Mouse (Mus musculus): ENCODE data around the gene Tex2.

Gene Tex2

DNA sequence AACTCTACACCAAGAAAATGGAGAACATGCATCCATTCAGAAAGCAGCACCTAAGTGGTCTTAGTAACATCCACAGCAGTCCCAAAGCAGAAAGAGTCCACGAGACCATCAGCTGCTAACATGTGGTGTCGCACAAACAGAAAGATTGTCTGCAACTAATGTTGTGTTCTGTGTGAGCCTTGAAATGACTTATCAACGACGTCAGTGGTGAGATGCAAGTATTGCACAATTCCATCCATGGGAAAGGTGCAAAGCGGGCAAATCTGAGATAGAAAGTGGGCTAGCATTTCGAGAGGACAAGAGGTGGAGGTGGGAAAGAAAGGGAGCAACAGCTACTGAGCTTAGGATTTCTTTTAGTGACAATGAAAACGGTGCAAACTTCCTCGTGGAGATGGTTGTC, 130.4 kb downstream of the Tex2 start:
- POLR2A ChIA-PET: interaction anchor here in 3 of 4 experiments (0.6 to 16.0 kb wide), 12 partner anchors 16 to 1285 kb away, joined by 3 to 457 read pairs (median 4); no protein-coding TSS in a partner anchor
- CTCF ChIA-PET: interaction anchor here in 2 of 4 experiments (0.8 to 1.4 kb wide), 2 partner anchors 8 to 69 kb away, joined by 4 to 6 read pairs; no protein-coding TSS in a partner anchor

DNA sequence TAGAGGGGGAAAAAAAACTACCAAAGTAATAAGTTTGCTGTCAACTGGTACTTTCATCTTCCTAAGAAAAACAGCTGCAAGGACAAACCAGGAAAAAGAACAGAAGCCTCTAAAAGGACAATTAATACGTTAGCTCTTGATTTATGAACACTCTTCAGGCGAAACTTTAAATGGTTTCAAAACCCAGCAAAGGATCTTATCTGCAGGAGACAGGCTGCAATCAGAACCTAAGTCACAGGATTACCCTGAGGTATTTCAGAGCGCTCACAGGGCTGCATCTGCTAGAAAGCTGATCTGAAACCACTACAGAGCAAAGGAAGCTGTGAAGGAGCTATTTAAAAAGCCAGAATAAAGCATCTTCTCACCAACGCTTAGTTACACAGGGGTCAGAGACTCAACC, 131.6 kb downstream of the Tex2 start:
- CTCF ChIA-PET: no interaction called here
- POLR2A ChIA-PET: interaction anchor here in 3 of 4 experiments (0.5 to 16.0 kb wide), 10 partner anchors 12 to 297 kb away, joined by 3 to 457 read pairs (median 3); no protein-coding TSS in a partner anchor

DNA sequence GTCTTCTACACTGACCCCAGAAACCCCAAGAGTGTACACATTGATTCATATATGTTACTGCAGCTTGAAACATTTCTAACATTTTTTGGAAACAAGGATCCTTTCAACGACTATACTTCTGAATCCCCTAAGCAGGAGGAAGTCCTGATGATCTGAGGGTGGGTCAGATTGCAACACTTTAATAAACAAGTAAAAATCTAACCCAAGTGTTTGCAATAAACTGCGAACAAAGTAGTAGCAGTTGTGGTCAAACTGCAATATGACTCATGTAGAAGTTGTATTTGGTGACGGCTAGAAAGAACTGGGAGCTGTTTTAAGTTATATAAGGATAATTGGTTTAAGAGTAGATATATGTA, 132.7 kb downstream of the Tex2 start:
- ChIA-PET POLR2A (interaction anchor here in 3 of 4 experiments (0.9 to 16.0 kb wide), 5 partner anchors 20 to 33 kb away, joined by 3 to 457 read pairs (median 8); no protein-coding TSS in a partner anchor), CTCF (no interaction called here)

DNA sequence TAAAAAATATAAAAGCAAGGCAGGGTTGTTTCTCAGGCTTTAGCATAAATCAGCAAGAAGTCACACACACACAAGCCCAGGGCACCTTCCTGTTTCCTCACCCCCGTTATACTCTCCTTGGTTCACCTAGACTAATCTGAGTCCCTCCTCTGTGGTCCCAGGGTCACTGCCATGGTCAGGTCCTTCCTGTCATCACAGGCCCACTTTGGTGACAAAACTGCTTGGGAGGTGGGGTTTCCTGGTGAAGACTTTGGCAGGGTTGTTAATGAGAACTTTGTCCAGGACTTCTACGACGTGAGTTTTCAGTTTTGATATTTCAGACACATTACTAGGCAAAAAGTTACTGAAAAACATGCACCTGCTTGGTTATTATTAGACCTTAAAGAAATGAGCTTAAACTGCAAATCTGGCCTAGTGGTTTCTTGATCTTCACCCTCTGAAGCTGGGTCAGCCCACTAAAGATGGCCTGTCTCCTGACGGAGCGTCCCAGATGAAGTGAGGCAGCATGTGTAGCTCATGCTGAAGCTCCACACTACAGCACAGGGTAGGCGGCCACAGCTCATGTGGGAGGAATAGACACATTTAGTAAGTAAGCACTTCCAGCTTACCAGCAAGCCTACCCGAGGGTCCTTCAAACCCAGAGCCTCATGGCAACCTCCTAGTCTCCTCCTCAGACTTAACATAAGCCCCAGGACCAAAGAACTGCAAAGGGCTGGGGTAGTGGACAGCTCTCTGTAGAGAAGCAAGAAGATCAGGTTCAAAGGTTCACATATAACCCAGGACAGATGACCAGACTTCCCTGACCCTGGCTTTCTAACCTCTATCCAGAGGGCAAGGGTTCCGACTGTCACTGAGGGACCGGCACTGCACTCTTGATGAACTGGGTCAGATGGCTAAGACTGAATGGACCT, 133.3 kb downstream of the Tex2 start:
- ChIA-PET POLR2A (interaction anchor here (0.6 to 16.0 kb wide), 7 partner anchors 8 to 44 kb away, joined by 3 to 457 read pairs (median 7); partner anchors contain the start of gene Ern1 (in 1 of the 4)), CTCF (no interaction called here)

DNA sequence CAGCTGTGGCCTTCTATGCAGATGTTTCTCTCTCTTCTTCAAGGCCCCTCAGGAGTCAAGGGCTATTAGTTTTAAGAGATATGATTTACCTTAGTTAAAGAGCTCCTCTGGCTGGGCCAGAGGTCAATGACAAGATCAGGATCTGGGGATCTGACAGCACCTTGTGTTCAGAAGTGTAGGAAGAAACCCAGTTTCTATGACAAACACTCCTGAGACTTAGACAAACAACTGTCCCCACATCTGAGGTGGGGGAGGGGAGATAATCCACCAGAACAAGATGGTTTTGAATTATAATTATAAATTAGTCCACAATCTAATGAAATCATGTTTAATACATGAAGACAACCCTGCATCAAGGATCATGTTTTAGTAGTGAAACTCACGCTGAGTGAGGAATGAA, 134.5 kb downstream of the Tex2 start:
- CTCF ChIA-PET: no interaction called here
- POLR2A ChIA-PET: interaction anchor here in 2 of 4 experiments (0.6 to 16.0 kb wide), 4 partner anchors 9 to 253 kb away, joined by 4 to 457 read pairs (median 8); partner anchors contain the start of gene Ern1 (in 2 of the 2)

DNA sequence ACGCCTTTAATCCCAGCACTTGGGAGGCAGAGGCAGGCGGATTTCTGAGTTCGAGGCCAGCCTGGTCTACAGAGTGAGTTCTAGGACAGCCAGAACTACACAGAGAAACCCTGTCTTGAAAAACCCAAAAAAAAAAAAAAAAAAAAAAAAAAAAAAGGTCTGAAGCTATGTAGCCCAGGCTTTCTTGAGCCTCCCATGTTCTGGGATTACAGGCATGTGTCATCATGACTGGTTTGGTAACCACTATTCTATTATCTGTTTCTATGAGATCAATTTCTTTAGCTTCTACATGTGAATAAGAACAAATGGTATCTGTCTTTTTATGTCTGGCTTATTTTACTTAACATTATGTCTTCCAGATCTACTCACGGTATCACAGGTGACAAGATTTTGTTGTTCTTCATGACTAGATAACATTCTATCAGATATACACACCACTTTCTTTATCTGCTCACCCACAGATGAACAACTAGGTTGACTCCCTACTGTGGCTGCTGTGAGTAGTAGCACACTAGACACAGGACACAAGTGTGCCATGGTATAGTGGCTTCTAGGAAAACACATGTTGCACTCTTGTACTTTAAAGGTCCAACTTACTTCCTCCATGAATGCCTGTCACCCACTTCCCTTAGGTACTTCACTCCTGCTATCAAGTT, 135.6 kb downstream of the Tex2 start:
- ChIA-PET POLR2A (interaction anchor here in 2 of 4 experiments (0.8 to 4.0 kb wide), 4 partner anchors 8 to 15 kb away, joined by 3 to 17 read pairs (median 3); partner anchors contain the start of gene Ern1 (in 2 of the 2)), CTCF (no interaction called here)

DNA sequence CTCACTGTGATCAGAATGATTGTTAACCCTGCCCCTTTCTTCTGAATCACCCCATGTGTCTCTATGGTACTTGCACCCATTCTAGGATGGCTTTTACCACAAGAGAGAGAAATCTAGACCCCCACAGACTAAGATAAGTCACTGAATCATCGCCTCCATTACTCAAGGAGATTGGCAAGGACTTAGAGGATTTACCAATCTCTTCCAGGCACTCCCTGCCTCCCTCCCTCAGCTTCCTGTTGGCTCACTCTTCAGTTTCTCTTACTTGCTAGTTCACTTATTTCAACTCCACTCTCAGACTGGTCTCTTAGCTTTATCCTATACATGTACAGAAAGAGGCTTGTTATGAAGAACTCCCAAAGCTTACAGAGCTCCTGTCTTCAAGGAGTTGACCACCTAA, 137.9 kb downstream of the Tex2 start:
- ChIA-PET POLR2A (interaction anchor here in 3 of 4 experiments (0.7 to 4.0 kb wide), 7 partner anchors 9 to 329 kb away, joined by 3 to 17 read pairs (median 4); partner anchors contain the start of gene Ern1 (in 1 of the 3)), CTCF (no interaction called here)

DNA sequence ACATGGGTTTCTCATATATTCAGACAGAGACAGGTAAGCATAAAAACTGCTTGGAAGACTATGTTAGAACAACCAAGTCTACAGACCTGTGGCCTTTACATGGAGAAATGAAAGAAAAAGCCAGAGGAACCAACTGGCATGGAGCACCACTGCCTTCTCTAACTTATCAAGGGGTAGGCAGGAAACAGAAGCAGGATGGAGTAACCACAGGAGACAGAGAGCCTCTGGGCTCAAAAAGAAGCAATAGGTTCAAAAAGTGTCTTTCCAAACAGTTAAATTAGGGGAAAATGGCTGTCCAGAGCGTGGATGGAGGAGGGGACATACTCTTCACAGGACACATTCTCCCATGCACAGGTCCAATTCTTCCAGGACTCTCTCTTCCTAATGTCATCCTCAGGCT, 141.6 kb downstream of the Tex2 start:
- POLR2A ChIA-PET: interaction anchor here in 2 of 4 experiments (1.0 to 1.3 kb wide), 2 partner anchors 16 to 29 kb away, joined by 4 to 5 read pairs; partner anchors contain the start of gene Ern1 (in 1 of the 2)

DNA sequence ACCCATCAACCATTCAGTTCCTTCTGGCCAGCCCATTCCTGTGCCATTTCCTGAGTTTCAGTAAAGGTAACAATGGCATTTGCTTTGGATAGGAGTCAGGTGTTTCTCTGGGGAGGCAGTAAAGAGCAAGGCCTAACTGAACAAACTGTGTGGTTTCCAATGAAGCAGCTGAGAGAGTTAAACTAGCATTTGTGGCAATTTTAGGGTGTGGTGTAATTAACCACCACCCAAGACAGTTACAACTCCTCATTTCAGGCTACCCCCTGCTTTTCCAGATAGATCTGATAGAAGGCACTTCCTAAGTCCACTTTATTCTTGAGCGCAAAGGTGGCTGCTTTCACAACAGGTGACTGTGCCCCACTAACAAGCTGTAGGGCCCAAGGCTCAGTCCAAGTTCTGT, 144.7 kb downstream of the Tex2 start:
- ChIA-PET POLR2A (interaction anchor here in 2 of 4 experiments (1.0 to 2.3 kb wide), 2 partner anchors 32 to 49 kb away, joined by 3 to 5 read pairs; no protein-coding TSS in a partner anchor), CTCF (no interaction called here)

More for the DNA sequence above, 141.6 kb downstream of the Tex2 start:
- CTCF ChIA-PET: no interaction called here

DNA sequence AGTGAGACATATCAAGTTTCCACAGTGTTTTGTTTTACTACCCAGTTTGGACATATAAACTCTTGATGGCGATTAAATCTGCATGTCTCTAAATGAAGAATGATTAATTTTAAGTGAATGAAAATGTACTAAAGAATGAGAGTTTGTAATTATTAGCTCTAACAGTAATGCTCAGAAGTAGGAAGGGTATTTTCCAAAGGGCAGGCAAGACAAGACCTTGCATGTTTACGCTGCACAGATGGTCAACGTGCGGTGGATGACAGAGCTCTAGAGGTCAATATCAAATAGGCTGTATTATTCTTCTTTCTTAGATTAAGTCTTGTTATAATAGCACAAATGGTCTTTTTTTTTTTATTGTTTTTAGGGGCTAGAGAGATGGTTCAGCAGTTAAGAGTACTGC, 147.3 kb downstream of the Tex2 start:
- ChIA-PET CTCF (interaction anchor here in 1 of 4 experiments (0.6 kb wide), 1 partner anchor 12 kb away, joined by 3 read pairs; no protein-coding TSS in a partner anchor), POLR2A (interaction anchor here in 1 of 4 experiments (0.7 kb wide), 1 partner anchor 36 kb away, joined by 3 read pairs; no protein-coding TSS in a partner anchor)

DNA sequence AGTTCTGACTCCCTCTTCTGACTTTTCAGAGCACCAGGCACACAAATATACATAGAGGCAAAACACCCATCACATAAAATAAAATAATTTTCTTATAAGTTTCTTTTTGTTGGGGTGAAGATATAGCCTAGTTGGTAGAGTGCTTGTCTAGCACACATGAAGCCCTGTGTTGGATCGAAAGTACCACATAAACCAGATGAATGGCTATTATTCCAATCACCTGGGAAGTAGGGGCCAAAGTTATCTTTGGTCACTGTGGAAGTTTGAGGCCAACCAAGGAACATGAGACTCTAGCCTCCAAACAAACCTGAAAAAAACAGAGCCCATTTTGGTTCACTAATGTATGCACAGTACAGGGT, 147.7 kb downstream of the Tex2 start:
- ChIA-PET CTCF (interaction anchor here in 1 of 4 experiments (0.6 kb wide), 1 partner anchor 12 kb away, joined by 3 read pairs; no protein-coding TSS in a partner anchor), POLR2A (interaction anchor here in 2 of 4 experiments (0.7 to 1.3 kb wide), 4 partner anchors 16 to 36 kb away, joined by 3 read pairs; partner anchors contain the start of gene Ern1 (in 1 of the 2))

DNA sequence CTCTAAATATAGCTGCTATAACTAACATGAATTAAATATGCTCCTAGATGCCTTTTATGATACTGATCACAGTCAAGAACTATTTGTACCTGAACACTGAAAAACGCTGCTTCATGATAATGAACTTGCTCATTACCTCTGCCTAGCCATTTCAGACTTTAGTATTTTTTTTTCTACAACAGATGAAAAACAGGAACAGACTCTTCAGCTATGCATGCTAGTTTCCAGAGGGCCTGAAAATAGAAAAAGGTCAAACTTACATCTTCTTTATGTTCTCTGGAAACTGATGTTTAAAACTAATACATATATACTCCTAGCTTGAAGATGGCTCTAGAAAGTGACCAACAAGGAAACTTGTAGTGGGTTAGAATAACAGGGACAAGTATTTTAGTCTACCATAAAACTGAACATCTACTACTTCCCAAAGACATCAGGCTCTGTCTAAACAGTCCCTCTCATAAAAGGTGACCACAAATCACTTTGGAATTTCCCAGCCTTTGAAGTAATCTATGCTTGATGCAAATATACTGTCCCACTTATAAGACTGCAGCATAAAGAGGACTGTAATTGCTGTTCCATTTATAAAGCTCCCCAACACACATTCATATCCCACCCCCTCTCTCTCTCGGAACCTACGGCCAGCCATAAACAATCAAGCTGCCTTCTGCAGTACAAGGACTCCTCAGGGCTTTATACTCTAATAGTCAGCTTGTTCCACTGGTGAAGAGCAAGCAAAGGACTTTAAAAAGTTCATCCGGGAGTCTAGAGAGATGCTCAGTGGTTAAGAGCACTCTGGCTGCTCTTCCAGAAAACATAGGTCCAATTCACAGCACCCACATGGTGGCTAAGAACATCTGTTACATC, 148.3 kb downstream of the Tex2 start:
- ChIA-PET CTCF (interaction anchor here in 1 of 4 experiments (0.9 kb wide), 1 partner anchor 11 kb away, joined by 3 read pairs; no protein-coding TSS in a partner anchor), POLR2A (interaction anchor here in 3 of 4 experiments (0.6 to 2.2 kb wide), 9 partner anchors 17 to 195 kb away, joined by 3 to 13 read pairs (median 3); partner anchors contain the start of gene Ern1 (in 1 of the 3))

DNA sequence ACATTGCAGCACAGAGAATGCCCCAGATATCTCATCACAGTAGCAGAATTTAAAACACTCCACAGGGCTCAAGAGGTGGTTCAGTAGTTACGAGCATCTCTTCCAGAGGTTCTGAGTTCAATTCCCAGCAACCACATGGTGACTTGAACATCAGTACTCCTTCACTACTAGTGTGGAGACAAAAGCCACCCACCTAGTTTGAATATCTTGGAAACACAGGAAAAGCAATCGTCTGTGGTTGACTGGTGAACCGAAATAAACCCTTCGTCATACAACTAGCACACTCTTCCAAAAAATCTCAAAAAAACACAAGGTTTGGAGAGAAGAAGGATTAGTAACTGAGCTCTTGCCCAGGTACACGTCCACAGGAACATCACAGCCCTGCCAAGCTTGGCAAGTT, 149.4 kb downstream of the Tex2 start:
- ChIA-PET POLR2A (interaction anchor here in 3 of 4 experiments (0.6 to 2.2 kb wide), 5 partner anchors 18 to 132 kb away, joined by 3 to 13 read pairs (median 3); no protein-coding TSS in a partner anchor), CTCF (no interaction called here)

DNA sequence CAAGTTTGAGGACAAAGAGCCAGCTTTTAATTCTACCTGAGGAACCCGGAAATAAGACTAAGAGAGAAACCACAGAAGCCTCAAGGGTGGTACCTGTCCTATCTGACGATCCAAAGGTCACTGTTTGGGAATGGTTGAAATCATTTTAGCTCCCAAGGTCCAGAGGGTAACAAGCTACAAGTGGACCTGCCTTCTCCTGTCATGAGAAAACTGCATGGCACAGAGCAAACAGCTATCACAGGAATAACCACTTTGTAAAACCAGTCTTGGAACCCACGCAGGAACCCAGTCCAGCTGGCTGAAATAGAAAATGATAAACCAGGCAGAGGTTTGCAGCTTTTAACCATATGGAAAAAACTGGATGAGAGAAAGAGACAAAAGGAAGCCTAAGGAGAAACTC, 150.9 kb downstream of the Tex2 start:
- POLR2A ChIA-PET: interaction anchor here in 2 of 4 experiments (1.0 to 2.5 kb wide), 3 partner anchors 15 to 39 kb away, joined by 3 to 15 read pairs (median 7); no protein-coding TSS in a partner anchor

DNA sequence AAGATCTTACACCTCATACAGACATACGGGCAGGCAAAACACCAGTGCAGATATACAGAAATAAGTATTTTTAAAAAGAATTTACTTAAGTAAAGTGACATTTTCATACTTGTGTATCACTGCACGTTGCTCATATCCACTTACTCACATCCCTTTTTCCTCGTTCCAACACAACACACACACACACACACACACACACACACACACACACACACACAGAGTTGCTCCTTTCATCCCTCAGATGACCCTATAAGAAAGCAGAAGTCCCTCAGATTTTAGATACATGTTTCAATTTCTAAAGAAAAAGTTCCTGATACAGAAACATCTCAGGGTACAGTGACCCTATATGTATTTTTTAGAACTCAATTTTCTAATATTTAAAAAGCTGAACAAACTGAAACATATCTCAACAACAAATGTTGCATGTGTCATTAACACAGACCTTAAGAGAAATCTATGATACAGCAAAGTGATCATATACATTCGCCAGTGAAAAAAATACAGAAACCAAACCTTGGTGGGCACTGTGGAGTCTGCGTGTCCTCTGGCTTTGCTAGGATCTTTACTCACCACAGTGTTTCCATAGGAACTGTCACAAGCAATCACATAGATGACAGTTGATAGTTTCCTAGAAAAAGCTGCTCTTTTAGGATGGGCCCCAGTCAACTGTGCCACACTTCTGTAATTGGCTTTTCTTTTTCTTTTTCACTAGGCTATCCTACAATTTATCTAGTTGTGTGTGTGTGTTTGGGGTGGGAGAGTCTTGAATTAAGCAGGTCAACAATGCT, 151.9 kb downstream of the Tex2 start:
- POLR2A ChIA-PET: interaction anchor here in 3 of 4 experiments (0.7 to 2.5 kb wide), 5 partner anchors 18 to 195 kb away, joined by 3 to 15 read pairs (median 6); no protein-coding TSS in a partner anchor

More for the DNA sequence above, 150.9 kb downstream of the Tex2 start:
- CTCF ChIA-PET: interaction anchor here in 1 of 4 experiments (0.9 kb wide), 1 partner anchor 44 kb away, joined by 3 read pairs; no protein-coding TSS in a partner anchor

DNA sequence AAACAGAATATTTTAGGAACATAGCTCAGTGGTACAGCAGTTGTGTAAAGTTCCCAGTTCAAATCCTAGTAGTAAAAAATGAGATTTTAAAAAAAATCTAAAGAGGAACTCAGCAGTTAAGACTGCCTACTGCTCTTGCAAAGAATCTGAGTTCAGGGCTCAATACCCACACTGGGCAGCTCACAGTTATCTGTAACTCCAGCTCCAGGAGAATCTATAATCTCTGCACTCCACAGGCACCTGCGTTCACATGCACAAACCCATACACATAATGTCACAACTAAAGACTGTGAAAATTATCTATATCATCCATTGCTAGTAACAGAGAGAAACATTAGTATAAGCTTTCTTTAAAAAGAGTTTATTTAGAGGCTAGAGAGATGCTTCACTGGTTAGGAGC, 152.6 kb downstream of the Tex2 start:
- POLR2A ChIA-PET: interaction anchor here in 3 of 4 experiments (0.7 to 2.5 kb wide), 4 partner anchors 19 to 196 kb away, joined by 3 to 15 read pairs (median 8); no protein-coding TSS in a partner anchor
- CTCF ChIA-PET: interaction anchor here in 1 of 4 experiments (0.6 to 0.8 kb wide), 2 partner anchors 31 to 42 kb away, joined by 3 to 8 read pairs; no protein-coding TSS in a partner anchor

More for the DNA sequence above, 151.9 kb downstream of the Tex2 start:
- CTCF ChIA-PET: no interaction called here

Data from embryonic stem cell, embryonic (primary cell).